Mouse (Mus musculus): Measurements from ENCODE around the gene Serpinb9g. TPM values are rescaled to one million over a fixed set of nuclear protein-coding genes. Genes with fewer than 3 reads are reported as not detected.
"Not testable (repeated sequence)": the region's sequence is repeated elsewhere in the genome, so short reads cannot be mapped to it uniquely, and the experiment has no call there.

Serpinb9g gene
- not detected for total RNA-seq (2018; cell fraction: chromatin; rRNA removed)
- not detected for total RNA-seq (2018; cell fraction: cytosol; rRNA removed)
- total RNA-seq (2018; cell fraction: nucleus; rRNA removed), result not detected
- not detected in 3 replicates for polyA plus RNA-seq (2018)

DNA sequence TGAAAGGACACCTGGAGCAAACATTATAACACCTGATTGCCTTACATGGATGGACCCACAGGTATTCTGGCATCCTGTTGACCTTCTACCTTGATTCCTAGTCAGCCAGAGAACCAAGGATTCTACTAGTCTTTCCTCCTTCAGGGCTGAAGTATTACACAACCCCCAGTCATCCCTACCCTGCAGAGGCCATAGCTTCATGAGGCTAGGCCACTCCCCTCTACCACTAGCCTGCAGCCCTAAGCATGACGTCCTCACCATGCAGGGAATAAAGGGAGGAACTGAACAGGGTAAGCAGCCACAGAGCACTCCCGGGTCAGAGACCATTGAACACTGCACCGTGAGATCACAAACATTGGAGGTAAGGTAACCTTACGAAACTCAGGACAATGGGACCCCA lies at the start of gene Serpinb9g:
Gene Serpinb9g, plus strand, starts transcription at position 301 of the 400 bp plus-strand sequence.
- H3K36me3 ChIP-seq (ENCODE audit: inconsistent target); H3K4me3 ChIP-seq (ENCODE audit: inconsistent target); H3K79me2 ChIP-seq (ENCODE audit: inconsistent target); H3K27ac ChIP-seq: not testable (repeated sequence)
- WGBS (ENCODE audit: missing documents), result 80% methylated on average over 4 of the region's 4 CpGs

DNA sequence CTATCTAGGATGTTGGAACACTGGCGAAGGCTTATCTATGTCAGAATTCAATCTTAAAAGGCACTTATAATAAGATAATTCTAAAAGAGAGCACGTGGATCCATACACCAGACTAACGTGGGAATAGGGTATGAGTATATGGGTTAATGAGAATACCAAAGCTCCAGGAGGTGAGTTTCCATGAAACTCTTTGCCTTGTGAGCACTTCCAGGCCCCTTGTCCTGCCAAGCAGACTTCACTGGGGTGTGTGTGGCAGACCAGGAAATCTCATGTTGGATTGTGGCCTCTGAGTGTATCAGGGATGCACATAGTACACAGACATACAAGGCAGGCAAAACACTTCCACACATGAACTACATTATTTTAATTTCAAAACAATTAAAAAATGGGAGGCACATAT lies 718 bp upstream of the Serpinb9g start:
- H3K36me3 ChIP-seq (ENCODE audit: inconsistent target), result not testable (repeated sequence)

DNA sequence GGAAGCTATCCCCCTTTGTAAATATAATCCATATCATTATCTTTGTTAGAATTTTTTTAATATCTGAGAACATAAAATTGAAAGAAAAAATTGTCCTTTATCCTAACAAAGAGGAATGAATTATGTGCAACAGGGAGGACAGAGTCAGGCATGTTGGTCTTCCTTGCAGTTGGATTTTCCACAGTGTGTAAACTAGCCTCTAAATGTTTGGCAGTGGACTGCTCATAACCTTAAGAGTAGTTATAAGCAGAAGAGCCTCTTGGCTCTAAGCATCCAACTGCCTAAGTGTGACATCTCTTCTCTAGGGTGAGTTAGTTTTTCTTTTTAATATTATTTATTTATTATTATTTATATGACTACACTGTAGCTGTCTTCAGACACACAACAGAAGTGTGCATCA lies 40.0 kb downstream of the Serpinb9g start:
- no peaks in the 10 kb centered on the region for H3K79me2 ChIP-seq (ENCODE audit: inconsistent target)
- no peak overlapping the region for H3K27ac ChIP-seq
- H3K36me3 ChIP-seq (ENCODE audit: inconsistent target), result no peaks in the 10 kb centered on the region
- no peak overlapping the region for H3K4me3 ChIP-seq (ENCODE audit: inconsistent target)

More for the DNA sequence above, 718 bp upstream of the Serpinb9g start:
- not testable (repeated sequence) for H3K27ac ChIP-seq; H3K4me3 ChIP-seq (ENCODE audit: inconsistent target); H3K79me2 ChIP-seq (ENCODE audit: inconsistent target)
- 85% methylated on average over 3 of the region's 3 CpGs for WGBS (ENCODE audit: missing documents)

DNA sequence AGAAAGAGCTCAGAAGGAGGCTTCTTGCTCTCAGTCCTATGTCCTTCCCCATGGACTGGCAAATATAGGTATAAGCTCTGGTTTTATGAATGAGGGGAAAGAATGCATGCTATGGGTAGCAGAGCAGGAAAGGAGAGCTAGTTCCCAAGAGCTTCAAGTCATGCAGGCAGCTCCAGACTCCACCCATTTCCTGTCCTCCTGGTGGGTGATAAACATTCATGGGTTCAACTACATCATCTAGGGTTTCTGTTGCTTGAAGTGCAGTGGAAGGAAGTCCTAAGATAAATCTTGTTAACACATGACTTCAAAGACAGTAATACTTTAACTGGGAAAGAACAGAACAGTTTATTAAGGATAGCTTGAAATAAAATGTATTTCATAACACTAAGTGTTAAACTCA lies 48.2 kb downstream of the Serpinb9g start:
- H3K4me3 ChIP-seq (ENCODE audit: inconsistent target), result no peak overlapping the region

More for the DNA sequence above, 48.2 kb downstream of the Serpinb9g start:
- no peaks in the 10 kb centered on the region for H3K79me2 ChIP-seq (ENCODE audit: inconsistent target)
- H3K27ac ChIP-seq, result no peak overlapping the region
- no peaks in the 10 kb centered on the region for H3K36me3 ChIP-seq (ENCODE audit: inconsistent target)

Other genes with a start within 250 kb of the Serpinb9g start
- not detected in 3 replicates for gene Serpinb9e, start 235.2 kb upstream of the Serpinb9g start, polyA plus RNA-seq (2018)
- gene Serpinb9f, start 160.7 kb upstream of the Serpinb9g start, polyA plus RNA-seq (2018), result not detected in 3 replicates
- not detected in 3 replicates for gene Gm11397, start 89.0 kb upstream of the Serpinb9g start, polyA plus RNA-seq (2018)
- not detected in 3 replicates for gene Serpinb6d, start 176.6 kb downstream of the Serpinb9g start, polyA plus RNA-seq (2018)